Mouse (Mus musculus): ENCODE measurements at regions not wholly inside any gene's neighbourhood (a gene's known extent, or its start where the extent isn't known, plus 50 kb on each side); places are given as distances from the start of the nearest gene placed in this dataset.
A peak's percentile ranks its signal among the peaks of the same experiment; 100 is the strongest.

- no peak for DNase-seq
Observed at GRCm38 (mm10) chr6:66255378-66255777, 279.8 kb upstream of the Mad2l1 start.

DNA sequence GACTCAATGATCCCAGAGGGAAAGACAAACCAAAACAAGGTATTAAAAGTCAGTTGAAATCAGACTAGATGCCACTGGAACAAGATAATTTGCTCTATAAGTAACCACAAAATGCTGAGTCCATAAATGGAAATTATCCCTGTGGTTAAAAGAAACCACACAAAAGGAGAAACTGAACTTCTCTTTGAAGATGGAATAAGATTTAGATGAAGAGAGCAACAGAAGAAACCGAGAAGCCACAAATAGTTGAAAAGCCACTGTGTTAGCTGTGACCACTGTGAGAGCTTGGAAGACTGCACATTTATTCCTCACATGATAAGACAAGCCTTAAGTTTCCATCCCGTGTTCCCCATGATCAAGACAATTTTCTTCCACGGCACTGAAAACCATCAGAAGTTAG lies 271.8 kb upstream of the Mad2l1 start:
- no peak for DNase-seq

DNA sequence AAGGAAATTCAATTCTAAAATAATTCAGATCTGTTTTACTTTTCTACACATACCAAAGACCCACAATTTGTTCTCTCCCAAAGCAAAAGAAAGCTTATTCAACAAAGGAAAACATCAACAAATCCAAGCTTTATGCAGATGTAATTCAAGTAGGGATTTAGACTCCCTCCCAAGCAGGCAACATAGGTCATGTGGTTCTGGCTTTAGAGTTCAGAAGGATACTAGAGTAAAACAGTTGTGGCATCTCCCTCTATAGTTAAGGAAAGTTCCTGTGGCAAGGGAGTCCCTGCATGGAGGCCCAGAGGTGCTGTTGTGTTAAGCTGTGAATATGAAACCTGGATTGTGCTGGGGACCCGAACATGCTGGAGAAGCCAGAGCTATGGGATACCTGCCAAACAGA lies 271.3 kb upstream of the Mad2l1 start:
- DNase-seq, result no peak

GRCm38 (mm10) chr6:66268427-66268826 lies 266.8 kb upstream of the Mad2l1 start:
- DNase-seq, result no peak

DNA sequence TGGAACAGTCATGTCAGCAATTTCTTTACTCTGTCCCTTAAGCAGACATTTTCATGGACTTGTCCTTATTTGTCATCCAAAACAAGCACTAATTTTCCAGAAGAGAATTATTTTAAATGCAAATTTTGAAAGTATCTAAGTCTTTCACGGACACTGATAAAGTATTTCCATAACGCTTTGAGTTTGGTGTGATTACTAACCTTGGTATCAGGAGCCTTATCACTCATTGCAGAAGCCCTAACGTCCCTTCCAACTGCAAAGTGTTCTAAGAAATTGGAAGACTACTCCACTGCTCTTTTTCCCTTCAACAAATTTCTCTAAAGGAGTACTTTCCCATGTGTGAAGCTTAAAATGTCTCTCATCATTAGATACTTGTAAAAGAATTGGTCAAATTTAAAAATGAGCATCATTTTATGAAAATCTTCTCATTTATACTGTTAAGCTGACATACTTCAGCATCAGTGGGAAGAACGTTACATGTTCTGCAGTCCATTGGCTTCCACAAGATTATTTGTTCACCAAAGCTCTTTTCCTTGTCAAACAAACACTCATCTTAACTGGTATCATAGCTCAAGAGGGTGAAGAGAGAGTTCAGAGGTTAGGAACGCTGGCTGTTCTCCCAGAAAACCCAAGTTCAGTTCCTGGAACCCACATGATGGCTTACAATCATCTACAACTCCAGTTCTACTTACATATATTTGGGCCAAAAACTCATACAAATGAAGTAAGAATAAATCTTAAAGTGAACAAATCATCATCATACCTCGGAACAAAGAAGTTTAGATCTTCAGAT lies 263.6 kb upstream of the Mad2l1 start:
- DNase-seq, result no peak

- DNase-seq, result no peak
Observed at GRCm38 (mm10) chr6:66272216-66272615, 263.0 kb upstream of the Mad2l1 start.

GRCm38 (mm10) chr6:66274737-66275136 lies 260.5 kb upstream of the Mad2l1 start:
- DNase-seq, result no peak

GRCm38 (mm10) chr6:66280701-66281100 lies 254.5 kb upstream of the Mad2l1 start:
- DNase-seq, result peak; percentile 71

- DNase-seq, result no peak
Observed at GRCm38 (mm10) chr6:66282566-66283115, 252.5 kb upstream of the Mad2l1 start.

GRCm38 (mm10) chr6:66283521-66283920 lies 251.7 kb upstream of the Mad2l1 start:
- DNase-seq, result no peak

DNA sequence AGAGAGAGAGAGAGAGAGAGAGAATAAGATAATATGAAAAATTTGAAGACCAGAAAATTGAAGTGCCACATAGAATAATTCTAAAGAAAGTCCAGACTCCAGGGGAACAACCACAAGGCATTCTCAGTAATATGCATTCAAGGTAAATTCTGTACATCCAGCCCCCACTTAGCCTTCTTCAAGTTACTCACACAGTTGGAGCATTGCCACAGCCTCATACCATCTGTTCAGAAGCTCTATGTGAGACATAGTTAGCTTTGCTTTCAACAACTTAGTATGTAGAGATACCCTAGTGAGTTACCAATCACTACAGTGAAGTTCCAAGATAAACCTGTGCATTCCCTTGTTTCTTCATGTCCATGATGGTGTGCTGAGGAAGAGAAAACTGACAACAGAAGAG lies 247.6 kb upstream of the Mad2l1 start:
- no peak for DNase-seq

DNA sequence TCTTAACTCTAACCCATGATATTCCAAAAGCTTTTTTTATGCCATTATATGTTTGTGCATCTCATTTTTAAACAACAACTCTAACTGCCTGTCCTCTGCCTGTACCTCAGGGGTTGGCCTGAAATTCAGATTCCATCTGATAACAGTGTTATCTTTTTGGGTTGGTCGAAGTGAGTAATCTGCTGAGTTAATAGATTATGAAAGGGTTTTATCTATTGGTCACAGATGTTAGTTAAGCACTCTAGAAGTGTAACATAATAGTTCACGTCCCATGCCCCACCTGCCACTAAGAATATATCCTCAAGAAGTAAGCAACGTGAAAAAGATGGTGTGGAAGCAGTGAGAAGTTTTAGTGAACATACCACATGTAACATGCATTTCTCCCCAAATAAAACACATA lies 246.0 kb upstream of the Mad2l1 start:
- DNase-seq, result no peak

- DNase-seq, result no peak
Observed at GRCm38 (mm10) chr6:66291576-66291975, 243.6 kb upstream of the Mad2l1 start.

- no peak for DNase-seq
Observed at GRCm38 (mm10) chr6:66298056-66298455, 237.1 kb upstream of the Mad2l1 start.

DNA sequence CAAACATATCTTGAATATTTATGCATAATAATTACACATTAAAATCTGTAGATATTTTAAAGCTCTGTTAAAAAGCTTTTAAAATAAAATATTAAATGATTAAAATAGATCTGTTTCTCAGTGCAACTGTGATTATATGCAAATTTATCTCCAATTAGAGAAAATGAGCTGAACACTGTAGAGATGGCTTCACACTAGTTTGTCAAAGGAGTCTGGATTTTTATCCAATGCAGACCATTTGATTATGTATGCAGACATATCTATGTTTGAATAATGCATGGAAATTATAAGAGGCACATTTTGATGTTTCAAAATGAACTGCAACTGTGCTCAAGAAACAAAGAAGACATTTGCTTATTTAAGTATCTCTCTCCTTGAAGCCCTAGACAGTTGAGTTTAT lies 235.0 kb upstream of the Mad2l1 start:
- no peak for DNase-seq

DNA sequence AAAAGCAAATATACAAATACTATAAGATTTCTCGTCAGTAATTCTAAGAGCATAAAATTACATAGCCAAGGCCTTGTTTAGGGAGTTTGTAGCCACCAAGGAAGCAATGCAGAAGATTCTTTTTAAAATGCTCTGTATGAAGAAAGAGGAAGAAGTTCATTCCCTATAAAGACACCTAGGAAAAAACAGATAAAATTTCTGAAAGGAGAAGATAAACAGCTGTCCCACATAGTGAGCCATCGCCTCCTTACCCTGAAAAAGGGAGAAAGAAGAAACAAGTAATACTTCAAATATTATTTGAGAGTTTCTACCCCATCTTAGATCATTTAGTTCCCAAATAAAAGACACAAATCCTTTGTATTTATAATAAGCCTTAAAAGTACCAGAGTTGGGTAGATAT lies 190.3 kb upstream of the Mad2l1 start:
- DNase-seq, result no peak

GRCm38 (mm10) chr6:66347356-66347755 lies 187.8 kb upstream of the Mad2l1 start:
- no peak for DNase-seq

- DNase-seq, result peak; percentile 5
Observed at GRCm38 (mm10) chr6:66361130-66361529, 174.1 kb upstream of the Mad2l1 start.

- no peak for DNase-seq
Observed at GRCm38 (mm10) chr6:66367263-66367662, 167.9 kb upstream of the Mad2l1 start.

- no peak for DNase-seq
Observed at GRCm38 (mm10) chr6:66381279-66381934, 153.8 kb upstream of the Mad2l1 start.

GRCm38 (mm10) chr6:66382347-66383010 lies 152.7 kb upstream of the Mad2l1 start:
- no peak for DNase-seq

DNA sequence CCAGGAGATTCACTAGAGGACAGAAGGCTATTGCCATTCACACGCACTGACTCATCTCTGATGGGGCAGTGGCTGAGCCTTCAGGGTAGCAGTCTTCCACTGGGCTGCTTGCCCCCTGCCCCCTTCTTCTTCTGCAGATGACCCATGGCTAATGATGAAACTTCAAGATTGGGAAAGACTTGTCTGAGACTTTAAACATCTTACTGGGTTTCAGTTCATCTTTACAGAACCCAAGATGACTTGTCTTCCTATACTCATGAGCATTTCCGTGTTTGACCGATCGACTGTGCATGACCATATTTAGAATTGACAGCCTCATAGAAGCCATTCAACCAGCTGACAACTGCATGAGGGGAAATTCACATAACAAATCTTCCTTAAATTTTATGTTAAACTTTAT lies 140.0 kb upstream of the Mad2l1 start:
- DNase-seq, result no peak

- no peak for DNase-seq
Observed at GRCm38 (mm10) chr6:66397411-66397810, 137.8 kb upstream of the Mad2l1 start.

DNA sequence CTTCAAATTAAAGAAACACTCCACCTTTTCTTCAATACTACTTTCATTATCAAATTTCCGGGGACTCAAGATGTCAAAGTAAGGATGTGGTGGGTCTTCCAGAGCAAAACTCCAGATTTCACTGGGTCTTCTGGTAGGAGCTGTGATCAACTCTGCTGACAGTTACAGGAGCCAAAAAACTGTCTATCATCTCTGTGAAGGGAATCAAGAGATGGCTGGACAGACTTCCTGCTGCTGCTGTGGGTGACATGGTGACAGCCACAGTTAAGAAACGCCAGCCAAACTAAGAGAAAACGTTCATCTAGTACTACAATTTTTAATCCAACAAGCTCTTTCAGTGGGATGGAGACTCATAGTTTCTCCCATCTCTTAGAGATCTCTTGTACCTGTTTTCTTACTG lies 136.5 kb upstream of the Mad2l1 start:
- no peak for DNase-seq

All from cerebellum, adult 8-10 months (tissue).